Mouse (Mus musculus) liver, embryonic 16.5 days (tissue): ENCODE data around the gene Mov10l1. TPM values are rescaled to one million over a fixed set of nuclear protein-coding genes. Genes with fewer than 3 reads are reported as not detected.

Source experiments
- ATAC-seq: fragments of 200-750 bp; cut with Nextera tagmentation; 2 replicates; pipeline ENCODE4 v1.8.0; 2017; ENCODE audit warnings: low read depth, mild to moderate bottlenecking, moderate number of reproducible peaks, moderate library complexity
- H3K27ac ChIP-seq: fragments of 300-500 bp; sonication (generic); 2 replicates; pipeline ENCODE4 v1.5.1; 2014; ENCODE audit warnings: mild to moderate bottlenecking, low read length
- H3K27me3 ChIP-seq: fragments of 300-500 bp; sonication (generic); 2 replicates; pipeline ENCODE4 v1.6.1; 2014; ENCODE audit warnings: low read depth, low read length, mixed read lengths; ENCODE audit not compliant: control insufficient read depth, insufficient read depth
- H3K36me3 ChIP-seq: fragments of 300-500 bp; sonication (generic); 2 replicates; pipeline ENCODE4 v1.6.1; 2014; ENCODE audit warnings: mild to moderate bottlenecking; ENCODE audit not compliant: control insufficient read depth, insufficient read depth
- H3K4me1 ChIP-seq: fragments of 300-500 bp; sonication (generic); 2 replicates; pipeline ENCODE4 v1.6.1; 2014; ENCODE audit warnings: low read depth, low read length, mixed read lengths; ENCODE audit not compliant: control insufficient read depth
- H3K4me2 ChIP-seq: fragments of 300-500 bp; sonication (generic); 2 replicates; pipeline ENCODE4 v1.6.1; 2014; ENCODE audit warnings: low read depth, low read length, mixed read lengths
- H3K4me3 ChIP-seq: fragments of 300-500 bp; sonication (generic); 2 replicates; pipeline ENCODE4 v1.5.1; 2014; ENCODE audit warnings: low read depth, mild to moderate bottlenecking, low read length
- H3K9ac ChIP-seq: fragments of 300-500 bp; sonication (generic); 2 replicates; pipeline ENCODE4 v1.6.1; 2014; ENCODE audit warnings: low read depth, low read length
- H3K9me3 ChIP-seq: fragments of 300-500 bp; sonication (generic); replicated peaks from 2 replicates; pipeline ENCODE4 v1.6.1; 2016; ENCODE audit warnings: low read length; ENCODE audit not compliant: control insufficient read depth
- WGBS: fragments of 180-500 bp; shearing (Covaris S2); extraction: QIAGEN DNeasy Blood & Tissue Kit; methylation state at CpG from one replicate; pipeline ENCODE4 v1.1.7; 2014; ENCODE audit not compliant: insufficient replicate concordance; 5-methylcytosine and 5-hydroxymethylcytosine counted together
- polyA plus RNA-seq: library from polyadenylated mRNA; unstranded; fragments of >200 nt; fragmentation: Nextera tagmentation; extraction: Ambion mirVana; gene quantifications from 2 replicates; pipeline ENCODE4 v1.2.1, GENCODE M21; 2015

Mov10l1 gene
- polyA plus RNA-seq, 1 experiment from 2014 or later, result not detected

GRCm38 (mm10) chr15:89054666-89055065 is 72.0 kb downstream of the Mov10l1 start:
- Histone ChIP-seq H3K4me2 (no peak overlapping the region), H3K36me3 (no peaks in the 10 kb centered on the region), H3K27ac (no peak overlapping the region), H3K27me3 (peaks cover 20% of the 10 kb centered on the region), H3K4me3 (no peak overlapping the region), H3K9ac (no peak overlapping the region), H3K4me1 (no peaks in the 10 kb centered on the region; the same call in 1 of the 2 replicates), H3K9me3 (no peaks in the 10 kb centered on the region)
- ATAC-seq, result no peak
- 71% methylated on average over 7 of the region's 7 CpGs for WGBS

DNA sequence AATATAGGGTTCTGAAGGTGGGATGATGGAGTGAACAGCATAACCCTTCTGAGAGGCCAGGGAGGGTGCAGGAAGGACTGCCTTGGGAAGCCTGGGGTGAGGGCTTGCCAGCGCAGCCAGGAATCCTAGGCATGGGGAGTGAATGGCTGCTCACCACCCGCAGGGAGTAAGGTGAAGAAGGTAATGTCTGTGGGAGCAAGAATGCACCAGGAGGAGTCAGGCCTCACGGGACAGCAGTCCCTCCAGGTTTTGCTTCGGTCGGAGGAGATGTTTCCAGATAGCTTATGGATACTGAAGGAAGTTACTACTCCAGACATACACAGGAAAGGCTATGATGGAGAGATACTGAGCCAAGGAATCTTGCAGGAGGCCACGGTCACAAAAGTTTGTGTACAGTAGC is 76.0 kb downstream of the Mov10l1 start:
- Histone ChIP-seq H3K4me2 (no peak overlapping the region), H3K9me3 (no peaks in the 10 kb centered on the region), H3K9ac (no peak overlapping the region), H3K4me1 (no peaks in the 10 kb centered on the region; the same call in 1 of the 2 replicates), H3K36me3 (no peaks in the 10 kb centered on the region), H3K27me3 (peaks cover 40% of the 10 kb centered on the region), H3K27ac (no peak overlapping the region), H3K4me3 (no peak overlapping the region)
- ATAC-seq, result no peak
- 17% methylated on average over 6 of the region's 6 CpGs for WGBS

GRCm38 (mm10) chr15:89059161-89059931 is 76.6 kb downstream of the Mov10l1 start, which contains the start of gene Panx2:
Gene Panx2 (plus strand): TSS chr15:89059734.
- Histone ChIP-seq H3K4me3 (peak within 1 kb of the TSS; percentile 45), H3K27me3 (peaks cover 40% of the 10 kb centered on the region), H3K36me3 (no peaks in the 10 kb centered on the region), H3K9ac (no peak within 1 kb of the TSS), H3K9me3 (no peaks in the 10 kb centered on the region), H3K27ac (no peak within 1 kb of the TSS), H3K4me2 (peak within 1 kb of the TSS; percentile 66), H3K4me1 (no peaks in the 10 kb centered on the region; the same call in 1 of the 2 replicates)
- ATAC-seq, result no peak
- WGBS, result 2% methylated on average over 39 of the region's 57 CpGs

DNA sequence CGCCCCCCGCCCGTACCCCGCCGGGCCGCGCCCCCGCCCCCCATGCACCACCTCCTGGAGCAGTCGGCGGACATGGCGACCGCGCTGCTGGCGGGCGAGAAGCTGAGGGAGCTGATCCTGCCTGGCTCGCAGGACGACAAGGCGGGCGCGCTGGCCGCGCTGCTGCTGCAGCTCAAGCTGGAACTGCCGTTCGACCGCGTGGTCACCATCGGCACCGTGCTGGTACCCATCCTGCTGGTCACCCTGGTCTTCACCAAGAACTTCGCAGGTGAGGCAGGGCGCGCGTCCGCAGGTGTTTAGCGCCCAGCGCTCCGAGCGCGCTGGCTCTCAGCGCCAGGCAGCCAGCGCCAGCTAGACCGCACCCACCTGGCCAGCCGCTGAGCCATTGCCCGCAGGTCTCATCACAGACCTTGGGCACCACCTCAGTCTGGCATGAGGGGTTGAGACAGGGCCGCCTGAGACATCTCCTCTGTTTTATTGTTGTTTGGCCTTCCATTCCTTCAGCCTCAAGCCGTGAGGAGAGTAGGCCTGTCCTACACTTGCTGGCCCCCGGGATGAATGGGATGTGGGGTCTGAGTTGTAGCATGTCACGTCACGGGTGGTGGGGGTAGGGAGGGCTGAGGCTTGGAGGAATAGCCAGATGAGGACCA is 77.4 kb downstream of the Mov10l1 start:
- no peak for ATAC-seq
- Histone ChIP-seq H3K4me1 (no peaks in the 10 kb centered on the region; the same call in 1 of the 2 replicates), H3K27me3 (peaks cover 40% of the 10 kb centered on the region), H3K4me3 (peak overlapping the region; percentile 45), H3K9me3 (no peaks in the 10 kb centered on the region), H3K9ac (no peak overlapping the region), H3K4me2 (peak overlapping the region; percentile 66), H3K27ac (no peak overlapping the region), H3K36me3 (no peaks in the 10 kb centered on the region)
- WGBS, result 4% methylated on average over 40 of the region's 48 CpGs

DNA sequence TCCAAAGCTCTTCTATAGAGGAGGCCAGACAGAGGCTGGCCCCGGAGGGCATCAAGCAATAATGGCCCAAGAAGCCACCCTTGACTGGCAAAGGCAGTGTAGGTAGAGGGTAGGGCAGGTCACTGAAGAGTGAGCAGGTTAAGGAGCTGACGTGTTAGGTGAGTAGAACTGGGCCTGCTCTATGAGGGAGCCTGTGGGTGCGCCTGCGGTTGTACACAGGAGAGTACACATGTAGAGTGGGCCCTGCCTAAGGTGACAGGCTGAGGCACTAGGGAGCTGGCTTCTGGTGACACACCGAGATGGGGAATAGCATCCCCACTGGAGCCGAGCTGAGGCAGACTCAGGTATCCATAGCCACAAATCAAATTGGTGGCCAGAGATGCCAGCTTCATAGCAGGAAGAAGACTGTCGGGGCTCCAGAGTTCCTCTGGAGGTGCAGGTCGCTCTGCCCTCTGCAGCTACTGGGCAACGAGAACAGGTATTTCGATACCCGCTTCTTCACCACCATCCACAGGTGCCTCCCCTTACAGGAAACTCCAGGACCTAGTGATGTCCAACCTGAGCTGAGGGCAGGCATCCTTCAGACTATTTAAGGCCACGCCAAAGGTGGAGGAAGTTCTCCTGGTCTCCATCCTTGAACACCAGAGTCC is 78.2 kb downstream of the Mov10l1 start:
- 66% methylated on average over 12 of the region's 12 CpGs for WGBS
- Histone ChIP-seq H3K36me3 (no peaks in the 10 kb centered on the region), H3K9ac (no peak overlapping the region), H3K27ac (no peak overlapping the region), H3K27me3 (peaks cover 44% of the 10 kb centered on the region), H3K4me1 (no peaks in the 10 kb centered on the region; the same call in 1 of the 2 replicates), H3K4me3 (no peak overlapping the region), H3K9me3 (no peaks in the 10 kb centered on the region), H3K4me2 (no peak overlapping the region)
- no peak for ATAC-seq

GRCm38 (mm10) chr15:89061761-89062517 is 79.2 kb downstream of the Mov10l1 start:
- Histone ChIP-seq H3K4me2 (no peak overlapping the region), H3K27ac (no peak overlapping the region), H3K36me3 (no peaks in the 10 kb centered on the region), H3K9ac (no peak overlapping the region), H3K4me1 (no peaks in the 10 kb centered on the region; the same call in 1 of the 2 replicates), H3K4me3 (no peak overlapping the region), H3K9me3 (no peaks in the 10 kb centered on the region), H3K27me3 (peaks cover 52% of the 10 kb centered on the region)
- 71% methylated on average over 6 of the region's 6 CpGs for WGBS
- no peak for ATAC-seq

- Histone ChIP-seq H3K4me1 (no peaks in the 10 kb centered on the region; the same call in 1 of the 2 replicates), H3K36me3 (no peaks in the 10 kb centered on the region), H3K9ac (no peak overlapping the region), H3K27me3 (peaks cover 58% of the 10 kb centered on the region), H3K4me3 (no peak overlapping the region), H3K4me2 (no peak overlapping the region), H3K27ac (no peak overlapping the region), H3K9me3 (no peaks in the 10 kb centered on the region)
- WGBS, result 67% methylated on average over 5 of the region's 5 CpGs
- ATAC-seq, result no peak
These were observed 79.8 kb downstream of the Mov10l1 start for GRCm38 (mm10) chr15:89062518-89062910.

GRCm38 (mm10) chr15:89063001-89063400 is 80.3 kb downstream of the Mov10l1 start:
- H3K9me3 ChIP-seq, result no peaks in the 10 kb centered on the region
- H3K27ac ChIP-seq, result no peak overlapping the region
- no peak overlapping the region for H3K4me3 ChIP-seq
- peaks cover 59% of the 10 kb centered on the region for H3K27me3 ChIP-seq
- 56% methylated on average over 7 of the region's 7 CpGs for WGBS
- H3K36me3 ChIP-seq, result no peaks in the 10 kb centered on the region
- no peak overlapping the region for H3K4me2 ChIP-seq
- no peak overlapping the region for H3K9ac ChIP-seq
- no peaks in the 10 kb centered on the region; the same call in 1 of the 2 replicates for H3K4me1 ChIP-seq
- no peak for ATAC-seq
